Mouse (Mus musculus): ENCODE measurements at regions not wholly inside any gene's neighbourhood (a gene's known extent, or its start where the extent isn't known, plus 50 kb on each side); places are given as distances from the start of the nearest gene placed in this dataset.

DNA sequence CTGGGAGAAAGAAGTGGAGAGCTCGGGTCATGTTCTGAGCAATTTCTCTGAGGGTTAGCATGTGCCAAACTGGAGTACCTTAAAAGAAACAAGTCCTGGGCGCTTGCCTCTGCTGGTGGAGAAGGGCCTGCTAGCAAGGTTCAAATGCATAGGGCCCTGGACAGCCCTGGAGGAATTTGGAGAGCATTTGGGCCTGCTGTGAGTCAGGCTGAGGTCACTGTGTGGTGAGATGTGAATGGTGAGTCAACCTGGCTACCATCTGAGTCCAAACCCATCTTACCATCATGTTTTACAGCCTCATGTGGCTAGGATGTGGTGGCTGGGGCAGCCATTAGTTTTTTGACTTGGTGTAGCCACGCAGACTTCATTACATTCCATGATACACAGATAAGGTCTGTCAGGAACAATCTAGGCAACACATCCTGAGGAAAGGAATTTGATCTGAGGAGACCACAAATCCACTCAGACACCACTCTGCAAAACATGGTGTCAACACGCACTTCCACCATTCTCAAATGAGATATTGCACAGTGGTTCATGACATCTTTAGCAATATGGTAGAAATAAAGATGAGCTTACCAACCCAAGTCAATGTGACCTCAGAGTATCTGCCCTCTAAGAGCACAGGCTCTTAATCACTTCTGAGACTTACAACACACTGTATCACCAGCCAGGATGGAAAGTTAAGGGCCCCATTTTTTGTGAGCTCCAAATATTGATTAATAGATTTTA lies 83.1 kb downstream of the Thbs2 start:
- H3K9ac ChIP-seq, result no peak overlapping the region
- no peak overlapping the region for H3K27ac ChIP-seq
- 77% methylated on average over 4 of the region's 4 CpGs for WGBS
- no peak overlapping the region for H3K4me3 ChIP-seq
- H3K27me3 ChIP-seq, result no peaks in the 10 kb centered on the region
- no peak overlapping the region for H3K4me2 ChIP-seq (replicated peaks)
- ATAC-seq (ENCODE audit: low FRiP score), result no peak
- H3K9me3 ChIP-seq (replicated peaks), result no peaks in the 10 kb centered on the region
- H3K36me3 ChIP-seq, result no peaks in the 10 kb centered on the region
- no peaks in the 10 kb centered on the region for H3K4me1 ChIP-seq

DNA sequence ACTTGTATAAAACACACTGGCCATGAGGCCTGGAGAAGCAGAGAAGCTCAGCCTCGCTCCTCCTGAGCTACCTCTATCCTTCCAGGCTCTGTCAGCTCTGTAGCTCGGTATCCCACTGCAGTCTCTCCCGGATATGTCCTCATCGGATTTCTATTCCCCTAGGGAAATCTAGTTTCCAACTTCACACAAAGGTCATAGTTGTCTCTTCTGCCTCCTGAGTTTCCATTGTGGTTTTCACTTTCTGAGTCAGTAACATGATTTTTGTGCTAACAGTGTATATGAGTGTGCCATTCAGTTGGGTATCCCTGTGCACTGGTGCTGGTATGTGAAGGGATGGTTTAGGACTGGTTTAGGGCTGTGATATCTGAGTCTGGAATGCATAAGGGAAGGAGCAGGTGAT lies 85.2 kb downstream of the Thbs2 start:
- no peak for ATAC-seq (ENCODE audit: low FRiP score)
- Histone ChIP-seq H3K27ac (no peak overlapping the region), H3K4me2 (replicated peaks) (no peak overlapping the region), H3K4me3 (no peak overlapping the region), H3K4me1 (no peaks in the 10 kb centered on the region), H3K9ac (no peak overlapping the region), H3K36me3 (no peaks in the 10 kb centered on the region), H3K27me3 (no peaks in the 10 kb centered on the region), H3K9me3 (replicated peaks) (no peaks in the 10 kb centered on the region)
- 78% methylated on average over 4 of the region's 4 CpGs for WGBS

DNA sequence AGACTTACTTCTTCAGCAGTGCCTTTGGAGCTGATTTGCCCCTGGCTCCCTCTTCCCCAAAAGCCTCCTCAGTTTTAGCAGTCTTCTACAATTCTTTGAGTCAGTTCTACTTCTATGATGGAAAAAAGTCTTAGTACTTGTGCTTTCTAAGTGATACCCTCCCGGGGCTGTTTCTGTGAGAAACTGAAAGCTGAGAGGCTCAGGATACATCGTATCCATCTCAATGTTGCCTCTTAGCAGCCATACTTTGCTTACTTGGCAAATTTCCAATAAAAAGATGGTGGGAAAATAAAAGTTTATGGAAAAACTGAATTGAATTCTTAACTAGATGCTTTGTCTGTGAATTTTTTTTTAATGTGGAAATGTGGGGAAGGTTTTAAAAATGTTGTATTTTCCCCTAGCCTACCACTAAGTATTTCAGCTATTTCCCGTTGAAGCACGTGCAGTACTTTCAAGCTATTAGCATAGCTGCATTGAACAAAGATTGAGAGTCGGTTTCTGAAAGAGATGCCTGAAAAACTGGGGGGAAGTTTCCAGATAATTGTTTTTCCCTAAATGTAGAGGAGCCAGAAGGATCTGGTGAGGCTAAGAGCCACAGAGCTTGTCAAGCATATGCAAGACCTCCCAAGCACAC lies 87.6 kb downstream of the Thbs2 start:
- H3K27ac ChIP-seq, result no peak overlapping the region
- H3K4me3 ChIP-seq, result no peak overlapping the region
- H3K36me3 ChIP-seq, result no peaks in the 10 kb centered on the region
- WGBS, result 71% methylated on average over 5 of the region's 5 CpGs
- no peak overlapping the region for H3K4me2 ChIP-seq (replicated peaks)
- ATAC-seq (ENCODE audit: low FRiP score), result no peak
- no peaks in the 10 kb centered on the region for H3K27me3 ChIP-seq
- H3K4me1 ChIP-seq, result no peaks in the 10 kb centered on the region
- no peak overlapping the region for H3K9ac ChIP-seq
- H3K9me3 ChIP-seq (replicated peaks), result no peaks in the 10 kb centered on the region

DNA sequence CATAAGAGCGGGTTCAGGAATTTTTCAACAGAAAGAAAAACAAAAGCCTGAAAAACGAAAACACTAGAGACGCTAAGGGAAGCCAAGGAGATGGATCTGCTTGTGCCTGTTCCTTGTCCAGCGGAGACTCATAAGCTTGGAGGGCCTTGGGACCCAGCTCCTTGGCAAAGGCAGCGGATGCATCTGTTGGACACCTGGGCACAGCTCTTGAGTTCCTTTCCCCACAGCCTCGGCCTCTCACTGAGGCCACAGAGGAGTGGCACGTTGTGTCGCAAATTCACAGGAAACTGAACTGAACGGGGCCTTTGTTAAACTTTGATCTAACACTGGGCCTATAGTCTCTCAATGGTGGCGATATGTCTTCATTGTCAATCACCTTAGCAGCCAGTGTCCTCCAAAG lies 94.4 kb downstream of the Thbs2 start:
- WGBS, result 57% methylated on average over 10 of the region's 10 CpGs
- H3K4me3 ChIP-seq, result no peak overlapping the region
- H3K27ac ChIP-seq, result no peak overlapping the region
- no peak for ATAC-seq (ENCODE audit: low FRiP score)
- no peaks in the 10 kb centered on the region for H3K9me3 ChIP-seq (replicated peaks)
- no peaks in the 10 kb centered on the region; the same call in 1 of the 2 replicates for H3K4me1 ChIP-seq
- no peaks in the 10 kb centered on the region for H3K27me3 ChIP-seq
- H3K4me2 ChIP-seq (replicated peaks), result no peak overlapping the region
- H3K36me3 ChIP-seq, result no peaks in the 10 kb centered on the region
- no peak overlapping the region for H3K9ac ChIP-seq

DNA sequence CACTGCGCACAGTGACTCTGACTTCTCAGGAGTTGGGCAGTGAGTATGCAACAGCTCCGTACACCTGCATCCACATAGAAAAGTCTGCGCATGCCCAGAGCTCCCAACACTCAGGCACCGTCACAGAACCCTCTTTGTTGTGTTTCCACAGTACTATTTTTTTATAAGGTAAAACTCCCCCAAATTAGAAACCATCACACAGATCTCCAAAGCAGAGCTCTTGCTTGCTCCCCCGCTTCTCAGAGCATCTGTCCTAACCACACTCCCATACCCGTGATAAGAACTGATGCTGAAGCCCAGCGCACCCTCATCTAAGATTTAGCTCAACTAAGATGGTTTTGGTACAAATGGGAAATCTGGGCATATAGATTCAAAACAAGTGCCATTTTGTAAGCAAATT lies 97.6 kb downstream of the Thbs2 start:
- H3K9me3 ChIP-seq (replicated peaks), result no peaks in the 10 kb centered on the region
- no peaks in the 10 kb centered on the region; the same call in 1 of the 2 replicates for H3K4me1 ChIP-seq
- no peak for ATAC-seq (ENCODE audit: low FRiP score)
- H3K27ac ChIP-seq, result no peak overlapping the region
- no peaks in the 10 kb centered on the region for H3K27me3 ChIP-seq
- no peaks in the 10 kb centered on the region for H3K36me3 ChIP-seq
- H3K4me3 ChIP-seq, result no peak overlapping the region
- H3K4me2 ChIP-seq (replicated peaks), result no peak overlapping the region
- WGBS, result 92% methylated on average over 7 of the region's 7 CpGs
- H3K9ac ChIP-seq, result no peak overlapping the region

DNA sequence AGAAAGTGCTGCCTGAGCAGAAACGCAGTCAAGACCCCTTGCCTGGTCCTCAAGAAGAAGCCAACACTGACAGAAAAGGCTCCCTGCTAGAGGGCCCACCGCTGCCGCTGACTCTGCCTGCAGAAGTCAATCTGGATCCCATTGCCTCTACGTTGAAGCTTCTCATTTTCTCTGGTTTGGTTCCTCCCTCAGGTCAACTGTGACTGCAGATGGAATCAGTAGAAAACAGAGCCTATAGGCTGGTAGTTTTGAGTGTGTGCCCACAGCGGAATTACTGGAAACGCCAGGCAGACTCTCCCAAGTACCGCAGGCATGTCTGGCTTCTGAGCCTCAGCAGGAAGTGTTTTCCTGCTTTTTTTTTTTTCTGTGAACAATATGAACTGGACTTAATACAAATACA lies 98.5 kb downstream of the Thbs2 start:
- H3K4me3 ChIP-seq, result no peak overlapping the region
- ATAC-seq (ENCODE audit: low FRiP score), result no peak
- H3K4me2 ChIP-seq (replicated peaks), result no peak overlapping the region
- H3K36me3 ChIP-seq, result no peaks in the 10 kb centered on the region
- H3K4me1 ChIP-seq, result no peaks in the 10 kb centered on the region; the same call in 1 of the 2 replicates
- no peak overlapping the region for H3K9ac ChIP-seq
- no peaks in the 10 kb centered on the region for H3K27me3 ChIP-seq
- 82% methylated on average over 7 of the region's 7 CpGs for WGBS
- H3K27ac ChIP-seq, result no peak overlapping the region
- H3K9me3 ChIP-seq (replicated peaks), result no peaks in the 10 kb centered on the region

DNA sequence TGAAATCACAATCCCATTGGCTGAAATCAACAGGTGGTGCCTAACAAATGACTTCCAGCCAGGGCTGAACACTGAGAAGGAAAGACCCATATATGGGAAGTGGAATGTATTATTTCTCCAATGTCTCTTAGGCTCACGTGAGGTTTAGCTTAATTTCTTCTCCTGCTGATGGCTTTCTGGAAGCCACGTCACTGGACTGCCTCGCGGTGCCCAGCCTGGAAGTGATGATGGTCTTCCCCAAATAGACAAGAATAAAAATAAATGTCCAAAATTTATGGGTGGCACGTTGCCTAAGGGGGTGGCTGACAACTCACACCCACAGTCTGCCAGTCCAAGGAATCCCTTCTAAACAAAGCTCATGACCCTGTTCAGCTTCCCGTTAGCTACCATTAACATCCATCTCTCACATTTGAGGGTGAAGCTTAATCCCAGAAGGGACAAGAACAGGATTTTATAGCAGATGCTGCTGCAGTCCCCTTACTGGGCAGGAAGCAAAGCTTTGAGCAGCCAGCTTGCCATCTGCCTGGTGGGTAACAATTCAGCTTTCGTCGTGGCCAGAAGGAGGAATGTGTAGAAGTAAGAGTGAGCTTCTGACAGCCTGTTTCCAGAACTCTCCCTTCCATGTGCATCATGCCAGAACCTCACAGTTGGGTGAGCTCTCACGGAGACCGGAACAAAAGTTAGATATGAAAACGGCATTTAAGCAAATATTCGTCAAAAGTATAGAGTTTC lies 105.8 kb downstream of the Thbs2 start:
- Histone ChIP-seq H3K36me3 (no peaks in the 10 kb centered on the region), H3K27ac (no peak overlapping the region), H3K4me1 (no peaks in the 10 kb centered on the region), H3K27me3 (no peaks in the 10 kb centered on the region), H3K4me2 (replicated peaks) (no peak overlapping the region), H3K9ac (no peak overlapping the region), H3K9me3 (replicated peaks) (no peaks in the 10 kb centered on the region), H3K4me3 (no peak overlapping the region)
- WGBS, result 91% methylated on average over 12 of the region's 12 CpGs
- ATAC-seq (ENCODE audit: low FRiP score), result no peak

DNA sequence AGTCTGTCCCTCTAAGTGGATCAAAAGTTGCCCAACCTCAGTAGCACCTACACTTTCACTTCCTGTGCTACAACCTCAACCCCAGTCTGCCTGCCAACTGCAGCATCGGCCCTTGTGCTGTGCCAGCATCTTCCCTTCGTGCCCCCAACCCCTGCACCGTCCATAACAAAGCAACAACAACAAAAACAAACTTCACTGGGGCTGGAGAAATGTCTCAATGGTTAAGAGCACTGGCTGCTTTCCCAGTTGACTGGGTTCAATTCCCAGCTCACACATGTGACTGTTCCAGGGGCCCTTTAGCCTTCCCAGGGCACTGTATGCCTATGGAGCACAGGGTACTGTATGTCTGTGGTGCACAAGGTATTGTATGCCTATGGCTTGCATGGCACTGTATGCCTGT lies 114.4 kb downstream of the Thbs2 start:
- no peaks in the 10 kb centered on the region for H3K27me3 ChIP-seq
- no peak for ATAC-seq (ENCODE audit: low FRiP score)
- H3K4me2 ChIP-seq (replicated peaks), result no peak overlapping the region
- no peak overlapping the region for H3K4me3 ChIP-seq
- no peaks in the 10 kb centered on the region for H3K9me3 ChIP-seq (replicated peaks)
- WGBS, result 85% methylated on average over 3 of the region's 3 CpGs
- H3K9ac ChIP-seq, result no peak overlapping the region
- H3K4me1 ChIP-seq, result no peaks in the 10 kb centered on the region
- no peak overlapping the region for H3K27ac ChIP-seq
- no peaks in the 10 kb centered on the region for H3K36me3 ChIP-seq

DNA sequence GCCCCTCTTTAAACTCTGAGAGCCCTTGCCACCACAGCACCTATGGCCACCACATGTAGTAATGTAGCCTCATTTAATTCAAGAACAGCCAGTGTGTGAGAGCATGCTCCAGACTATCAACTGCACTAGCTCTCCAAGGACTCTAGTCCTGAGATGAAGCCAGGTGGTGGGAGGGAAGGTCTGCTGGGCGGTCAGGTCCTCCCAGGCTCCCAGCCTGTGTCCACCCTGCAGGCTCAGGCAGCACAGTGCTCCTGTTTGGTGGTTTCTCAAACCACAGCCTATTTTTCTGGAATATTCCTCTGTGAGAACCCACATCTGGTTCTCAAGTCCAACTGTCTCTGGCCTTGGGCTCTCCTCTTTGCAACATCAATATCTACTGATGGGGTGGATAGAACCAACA lies 115.3 kb downstream of the Thbs2 start:
- Histone ChIP-seq H3K9ac (no peak overlapping the region), H3K9me3 (replicated peaks) (no peaks in the 10 kb centered on the region), H3K36me3 (no peaks in the 10 kb centered on the region), H3K4me2 (replicated peaks) (no peak overlapping the region), H3K4me3 (no peak overlapping the region), H3K27me3 (no peaks in the 10 kb centered on the region), H3K27ac (no peak overlapping the region), H3K4me1 (no peaks in the 10 kb centered on the region)
- 89% methylated on average over 1 of the region's 1 CpGs for WGBS
- no peak for ATAC-seq (ENCODE audit: low FRiP score)

DNA sequence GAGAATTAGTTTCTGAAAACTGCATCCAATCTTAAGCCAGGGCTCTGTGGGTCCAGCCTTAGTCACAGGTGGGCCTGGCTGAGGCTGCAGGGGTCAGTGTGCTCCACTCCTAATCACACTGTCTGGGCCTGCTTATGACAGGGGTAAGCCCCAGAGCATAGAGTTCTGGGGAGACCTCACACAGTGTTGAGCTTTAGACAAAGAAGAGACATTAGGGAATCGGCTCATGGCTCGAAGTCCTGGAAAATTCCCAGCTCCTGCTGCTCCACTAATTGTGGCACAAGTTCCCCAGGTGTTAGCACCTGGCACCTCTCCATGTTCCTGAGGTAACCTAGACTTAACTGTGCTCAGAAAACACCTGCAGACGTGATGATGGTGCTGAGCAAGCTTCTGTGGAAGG lies 115.8 kb downstream of the Thbs2 start:
- Histone ChIP-seq H3K4me1 (no peaks in the 10 kb centered on the region), H3K4me3 (no peak overlapping the region), H3K27ac (no peak overlapping the region), H3K4me2 (replicated peaks) (no peak overlapping the region), H3K27me3 (no peaks in the 10 kb centered on the region), H3K36me3 (no peaks in the 10 kb centered on the region), H3K9ac (no peak overlapping the region), H3K9me3 (replicated peaks) (no peaks in the 10 kb centered on the region)
- WGBS, result 65% methylated on average over 3 of the region's 3 CpGs
- ATAC-seq (ENCODE audit: low FRiP score), result no peak

DNA sequence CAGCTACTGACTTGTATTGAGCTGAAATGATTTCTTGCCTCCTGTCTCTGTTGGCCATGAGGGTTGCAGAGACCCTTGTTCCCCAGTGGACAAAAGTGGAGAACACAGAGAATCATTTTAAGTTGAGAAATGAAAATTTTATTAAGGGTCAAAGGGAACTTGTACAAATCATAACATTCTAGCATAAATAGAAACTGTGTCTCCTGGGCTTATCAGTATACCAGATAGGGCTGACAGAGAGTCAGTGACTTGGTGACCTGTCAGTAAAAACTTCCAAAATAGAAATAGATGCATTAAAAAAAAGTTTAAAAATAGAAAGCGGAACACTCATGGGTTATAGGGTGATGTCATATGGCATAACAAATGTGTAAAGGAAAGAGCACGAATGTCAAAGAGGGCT lies 117.9 kb downstream of the Thbs2 start:
- ATAC-seq (ENCODE audit: low FRiP score), result no peak
- 80% methylated on average over 2 of the region's 2 CpGs for WGBS
- H3K27ac ChIP-seq, result no peak overlapping the region

DNA sequence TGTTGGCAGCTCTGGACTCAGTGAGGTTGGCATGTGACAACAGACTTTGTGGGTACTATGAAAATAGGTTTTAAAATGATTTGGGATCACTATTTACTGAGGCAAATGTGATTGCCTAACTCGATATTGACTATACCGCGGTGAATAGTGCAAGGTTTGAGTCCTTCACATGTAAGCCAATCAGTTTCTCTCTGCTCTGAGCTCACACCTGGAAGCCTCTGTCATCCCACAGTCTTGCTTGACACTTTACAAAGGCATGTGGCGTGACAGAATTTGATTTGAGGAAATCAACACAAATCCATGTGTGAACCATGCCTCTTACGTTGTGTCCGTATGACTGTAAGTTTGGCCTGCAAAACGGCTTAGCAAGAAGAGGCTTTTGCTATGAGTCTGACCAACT lies 122.9 kb downstream of the Thbs2 start:
- Histone ChIP-seq H3K4me2 (replicated peaks) (no peak overlapping the region), H3K4me3 (no peak overlapping the region), H3K36me3 (no peaks in the 10 kb centered on the region), H3K27me3 (no peaks in the 10 kb centered on the region), H3K27ac (no peak overlapping the region), H3K9ac (no peak overlapping the region), H3K9me3 (replicated peaks) (no peaks in the 10 kb centered on the region), H3K4me1 (no peaks in the 10 kb centered on the region)
- WGBS, result 88% methylated on average over 7 of the region's 7 CpGs
- no peak for ATAC-seq (ENCODE audit: low FRiP score)

More for the DNA sequence above, 117.9 kb downstream of the Thbs2 start:
- Histone ChIP-seq H3K9me3 (replicated peaks) (no peaks in the 10 kb centered on the region), H3K4me3 (no peak overlapping the region), H3K27me3 (no peaks in the 10 kb centered on the region), H3K9ac (no peak overlapping the region), H3K4me2 (replicated peaks) (no peak overlapping the region), H3K4me1 (no peaks in the 10 kb centered on the region), H3K36me3 (no peaks in the 10 kb centered on the region)

Measured in hindbrain, embryonic 12.5 days (tissue).